Mouse (Mus musculus) testis, adult 2 months (tissue): ENCODE results near the gene Bicral. TPM values are rescaled to one million over a fixed set of nuclear protein-coding genes. Genes with fewer than 3 reads are reported as not detected.

ENCODE experiments used
- H3K27ac ChIP-seq: fragments of 200-500 bp; 2 replicates; pipeline ENCODE4 v1.5.1; 2012; ENCODE audit warnings: low read depth, low read length; ENCODE audit not compliant: control insufficient read depth, insufficient read depth
- H3K27me3 ChIP-seq: fragments of 200-500 bp; 2 replicates; pipeline ENCODE4 v1.6.1; 2012; ENCODE audit warnings: mild to moderate bottlenecking, low read length, moderate library complexity; ENCODE audit not compliant: control insufficient read depth, insufficient read depth
- H3K36me3 ChIP-seq: fragments of 200-500 bp; 2 replicates; pipeline ENCODE4 v1.6.1; 2012; ENCODE audit warnings: mild to moderate bottlenecking, low read length; ENCODE audit not compliant: control insufficient read depth, insufficient read depth
- H3K4me1 ChIP-seq: fragments of 200-500 bp; 2 replicates; pipeline ENCODE4 v1.6.1; 2012; ENCODE audit warnings: low read length; ENCODE audit not compliant: control insufficient read depth, insufficient read depth
- H3K4me3 ChIP-seq: fragments of 200-500 bp; 2 replicates; pipeline ENCODE4 v1.5.1; 2012; ENCODE audit warnings: low read depth, mild to moderate bottlenecking, low read length, moderate library complexity, mixed read lengths; ENCODE audit not compliant: control insufficient read depth
- CTCF ChIP-seq: fragments of 200-500 bp; IDR thresholded peaks from 2 replicates; pipeline ENCODE4 v1.5.1; 2012; ENCODE audit warnings: low read depth, mild to moderate bottlenecking, inconsistent platforms, low read length, moderate library complexity; ENCODE audit not compliant: control insufficient read depth, insufficient read depth, insufficient replicate concordance
- POLR2A ChIP-seq: fragments of 200-500 bp; IDR thresholded peaks from 2 replicates; pipeline ENCODE4 v1.6.1; 2012; ENCODE audit warnings: low read depth, mild to moderate bottlenecking, inconsistent platforms, low read length, moderate library complexity; ENCODE audit not compliant: control insufficient read depth
- polyA plus RNA-seq: library from polyadenylated mRNA; depleted of rRNA; stranded (reverse); fragments of >200 nt; gene quantifications from 2 replicates; pipeline ENCODE4 v1.2.3, GENCODE M21; 2012; rRNA removed

Bicral gene
- polyA plus RNA-seq, 1 experiment: 13.2 TPM

- peaks cover 15% of the 10 kb centered on the region for H3K4me1 ChIP-seq
- no peaks in the 10 kb centered on the region for H3K27me3 ChIP-seq
- H3K36me3 ChIP-seq: no peaks in the 10 kb centered on the region
- H3K4me3 ChIP-seq: no peak overlapping the region
- H3K27ac ChIP-seq: no peak overlapping the region
- TF ChIP-seq CTCF (no peak), POLR2A (no peak)
These were observed 107.7 kb downstream of the Bicral start for GRCm38 (mm10) chr17:46750580-46750979.

- no peak overlapping the region for H3K4me3 ChIP-seq
- no peaks in the 10 kb centered on the region for H3K27me3 ChIP-seq
- TF ChIP-seq POLR2A (no peak), CTCF (no peak)
- H3K4me1 ChIP-seq: peaks cover 15% of the 10 kb centered on the region
- no peaks in the 10 kb centered on the region for H3K36me3 ChIP-seq
- H3K27ac ChIP-seq: no peak overlapping the region
These were observed 109.0 kb downstream of the Bicral start for GRCm38 (mm10) chr17:46749282-46749681.

Other genes starting within 250 kb of the Bicral start
- gene Ptk7, start 229.0 kb downstream of the Bicral start, polyA plus RNA-seq: 3.1 and 3.2 TPM in 2 replicates
- 20.7 and 22.7 TPM in 2 replicates for gene Klc4, start 212.5 kb downstream of the Bicral start, polyA plus RNA-seq
- 25.5 and 33.7 TPM in 2 replicates for gene Mrpl2, start 212.3 kb downstream of the Bicral start, polyA plus RNA-seq
- 6.7 and 7.6 TPM in 2 replicates for gene Cul7, start 208.1 kb downstream of the Bicral start, polyA plus RNA-seq
- 11.2 and 12.5 TPM in 2 replicates for gene Rrp36, start 184.1 kb downstream of the Bicral start, polyA plus RNA-seq
- 1,562 and 1,699 TPM in 2 replicates for gene Mea1, start 179.7 kb downstream of the Bicral start, polyA plus RNA-seq
- 626 and 644 TPM in 2 replicates for gene Klhdc3, start 177.6 kb downstream of the Bicral start, polyA plus RNA-seq
- 12.4 and 12.9 TPM in 2 replicates for gene Ppp2r5d, start 153.4 kb downstream of the Bicral start, polyA plus RNA-seq
- gene Pex6, start 147.0 kb downstream of the Bicral start, polyA plus RNA-seq: 43.4 and 43.9 TPM in 2 replicates
- 2.3 and 3.7 TPM in 2 replicates for gene Gnmt, start 129.3 kb downstream of the Bicral start, polyA plus RNA-seq
- gene Cnpy3, start 106.3 kb downstream of the Bicral start, polyA plus RNA-seq: 18.9 and 20.6 TPM in 2 replicates
- 0.18 and 0.23 TPM in 2 replicates for gene Ptcra, start 94.8 kb downstream of the Bicral start, polyA plus RNA-seq
- gene 2310039H08Rik, start 85.8 kb downstream of the Bicral start, polyA plus RNA-seq: 86.6 and 89.2 TPM in 2 replicates
- gene Rpl7l1, start 75.8 kb downstream of the Bicral start, polyA plus RNA-seq: 13.3 and 14.1 TPM in 2 replicates
- 54.5 and 61.3 TPM in 2 replicates for gene Tbcc, start 32.2 kb upstream of the Bicral start, polyA plus RNA-seq
- 2.0 and 2.9 TPM in 2 replicates for gene Prph2, start 52.0 kb upstream of the Bicral start, polyA plus RNA-seq
- 7.1 and 10.2 TPM in 2 replicates for gene Ubr2, start 152.1 kb upstream of the Bicral start, polyA plus RNA-seq